Mouse (Mus musculus) heart, postnatal 36 days (tissue): Measurements from ENCODE around the gene Arl1. TPM values are rescaled to one million over a fixed set of nuclear protein-coding genes. Genes with fewer than 3 reads are reported as not detected.
"Not testable (repeated sequence)": the region's sequence is repeated elsewhere in the genome, so short reads cannot be mapped to it uniquely, and the experiment has no call there.

Source experiments
- DNase-seq, 2 experiments: peaks; one replicate each; pipeline ENCODE4 v3.0.0; 2021 to 2022
- intact Hi-C: fragments of 180-260 bp; cut with DNase I; formaldehyde crosslinking; loops from one replicate; pipeline ENCODE4 v1.15.1; 2025
- total RNA-seq, 2 experiments: library from RNA; stranded (reverse); gene quantifications; 2 replicates each; pipeline ENCODE4 v1.2.3; 2021

Gene Arl1
- total RNA-seq = 10 to 100 TPM; 86.1 to 86.3 TPM

DNA sequence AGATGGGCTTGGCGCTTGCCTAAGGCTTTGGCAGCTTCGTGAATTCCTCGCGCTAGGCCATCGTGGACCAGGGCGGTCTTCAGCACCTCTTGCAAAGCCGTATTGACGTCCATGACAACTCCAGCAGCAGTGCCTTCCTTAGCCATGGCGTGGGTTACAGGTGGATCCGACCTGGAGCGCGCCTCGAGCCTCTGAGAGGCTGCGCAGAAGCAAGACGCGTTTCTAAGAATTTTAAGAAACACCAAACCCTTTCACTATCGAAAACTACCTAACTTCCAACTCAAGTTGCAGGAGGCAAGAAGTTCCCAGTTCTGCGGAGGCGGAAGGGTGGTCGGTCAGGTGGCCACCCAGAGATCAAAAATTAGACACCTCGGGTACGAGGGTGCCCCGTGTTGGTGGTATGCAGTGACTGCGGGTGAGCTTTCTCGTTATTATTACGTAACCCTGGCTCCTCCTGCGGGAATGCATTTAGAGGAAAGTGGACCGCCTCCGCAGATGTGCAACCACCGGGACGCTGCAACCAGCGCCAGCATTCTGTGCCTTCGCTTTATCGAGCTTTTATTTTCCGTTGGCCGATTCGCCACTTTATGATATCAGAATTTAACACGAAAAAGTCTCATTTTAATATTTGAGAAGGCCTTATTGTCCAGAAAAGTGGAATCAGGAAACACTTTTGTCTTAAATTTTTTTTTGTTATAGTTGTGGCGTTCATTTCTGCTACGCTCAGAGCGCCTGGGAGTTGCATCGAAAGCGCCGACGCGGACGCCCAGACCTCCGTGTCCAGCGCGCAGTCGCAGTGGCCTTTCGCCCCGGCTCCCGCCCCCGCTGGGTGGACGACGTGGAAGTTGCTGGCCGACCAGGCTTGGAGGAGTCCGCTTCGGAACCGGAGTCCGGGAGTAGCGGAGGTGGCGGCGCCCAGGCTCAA, at the start of gene Arl1:
Arl1 (plus strand) TSS at position 288 of the 925 bp plus-strand sequence.
- peak; percentile 95 for DNase-seq

DNA sequence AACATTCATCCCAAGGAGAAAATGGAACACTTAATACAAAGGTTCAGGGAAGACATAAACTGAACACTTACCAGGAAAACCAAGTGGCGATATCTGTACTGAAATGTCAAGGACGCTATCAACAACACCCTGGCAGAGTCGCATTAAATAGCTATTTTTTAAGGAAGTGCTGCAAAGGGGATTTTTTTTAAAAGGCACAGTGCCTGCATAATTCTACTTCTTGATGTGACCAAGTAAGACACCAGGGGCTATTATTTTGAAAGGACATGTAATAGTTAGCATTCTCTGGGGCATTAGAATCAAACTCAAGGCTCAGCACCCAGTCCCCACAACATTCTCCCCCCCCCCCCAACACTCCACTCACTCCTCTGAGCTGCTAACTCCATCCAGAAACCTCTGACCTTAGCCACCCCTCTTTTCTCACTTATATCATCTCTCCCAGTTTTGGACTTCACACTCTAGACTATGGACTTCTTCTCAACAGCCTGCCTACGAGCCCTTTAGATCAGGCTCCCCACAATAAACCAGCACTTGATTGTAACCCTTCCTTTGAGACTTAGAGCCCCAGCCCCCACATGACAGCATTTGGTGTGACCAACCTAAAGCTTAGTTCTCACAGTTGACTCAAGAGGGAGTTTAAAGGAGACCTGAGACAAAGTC, 47.6 kb upstream of the Arl1 start:
- DNase-seq = no peak
- intact Hi-C loops = no loop called here

More for the DNA sequence above, at the start of gene Arl1:
- intact Hi-C loops = loop anchor here (2.0 kb wide), 2 partner anchors 96 to 352 kb away; partner anchors contain the start of genes Dram1, Gnptab and Utp20

DNA sequence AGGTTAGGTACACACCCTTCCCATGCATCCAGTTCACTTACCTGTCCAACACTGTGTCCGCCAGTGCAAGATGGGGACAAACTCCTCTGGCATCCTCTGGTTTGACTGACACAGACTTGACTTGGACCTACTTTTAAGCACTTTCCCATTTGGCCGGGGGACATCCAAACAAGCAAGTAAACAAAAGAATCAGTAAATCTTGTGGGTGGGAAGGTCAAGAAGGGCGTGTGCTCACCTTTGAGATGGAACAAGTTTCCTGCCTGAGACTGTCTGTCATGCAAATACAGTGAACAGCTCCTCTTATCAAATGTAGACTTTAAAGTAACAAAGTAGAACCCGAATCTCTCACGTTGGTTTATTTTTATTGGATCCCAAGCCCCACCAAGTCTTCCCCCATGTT, 45.7 kb upstream of the Arl1 start, which contains the start of gene Spic:
Spic (minus strand) TSS at position 91 of the 400 bp plus-strand sequence.
- no peak for DNase-seq
- intact Hi-C loops = no loop called here

DNA sequence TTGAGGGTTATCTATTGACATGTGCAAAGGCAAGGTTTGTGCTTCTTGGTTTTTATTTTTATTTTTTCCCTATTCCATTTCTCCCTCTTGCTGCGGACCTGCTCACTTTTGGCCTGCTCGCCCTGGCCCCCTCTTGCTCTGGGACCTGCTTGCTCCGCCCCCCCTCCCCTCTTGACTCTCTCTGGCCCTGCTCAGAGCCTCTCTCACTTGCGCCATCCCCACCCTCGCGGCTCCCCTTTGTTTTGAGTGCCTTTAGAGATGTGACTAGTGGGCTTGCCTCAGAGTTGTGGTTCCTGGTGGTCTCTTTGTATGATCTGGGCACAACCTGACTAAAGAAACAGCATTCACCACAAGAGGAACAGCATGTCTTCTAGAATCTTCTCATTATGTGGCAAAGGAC, 29.7 kb upstream of the Arl1 start:
- no peak for DNase-seq
- intact Hi-C loops = no loop called here

DNA sequence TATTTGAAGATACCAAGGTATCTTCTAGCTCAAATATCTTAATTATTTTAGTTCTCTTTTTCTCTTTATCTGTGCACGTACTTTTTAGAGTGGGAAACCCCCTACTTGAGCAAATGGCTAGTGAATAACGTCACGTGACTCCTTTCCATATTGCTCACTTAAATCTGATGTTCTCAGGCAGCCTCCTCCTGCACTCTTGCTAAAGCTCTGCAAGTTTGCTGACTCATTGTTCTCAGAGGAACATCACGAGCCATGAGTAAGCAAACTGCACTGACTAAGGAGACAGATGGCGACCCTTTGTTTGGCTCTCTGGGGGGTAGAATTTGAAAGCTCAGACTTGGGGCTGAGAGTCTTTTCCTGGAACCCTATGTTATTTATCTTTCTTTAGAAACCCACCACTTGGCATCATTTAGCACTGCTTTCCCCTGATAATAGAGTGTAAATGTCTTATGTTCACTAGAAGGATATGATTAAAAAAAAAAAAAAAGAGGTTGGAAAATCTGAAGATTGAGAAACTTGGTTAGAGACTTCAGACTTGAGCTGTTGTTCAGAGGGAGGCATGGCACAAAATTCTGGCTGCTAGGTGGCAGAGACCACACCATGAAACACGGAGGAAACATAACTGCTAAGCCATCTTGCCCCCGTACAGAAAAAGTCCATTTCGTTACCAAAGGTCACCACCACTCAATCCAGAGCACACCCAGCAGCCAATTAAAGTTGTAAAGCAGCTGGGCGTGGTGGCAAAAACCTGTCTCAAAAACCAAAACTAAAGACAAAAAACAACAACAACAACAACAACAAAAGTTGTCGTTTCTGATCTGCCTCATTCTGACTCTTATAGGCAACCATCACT, 21.8 kb upstream of the Arl1 start:
- intact Hi-C loops = no loop called here

DNA sequence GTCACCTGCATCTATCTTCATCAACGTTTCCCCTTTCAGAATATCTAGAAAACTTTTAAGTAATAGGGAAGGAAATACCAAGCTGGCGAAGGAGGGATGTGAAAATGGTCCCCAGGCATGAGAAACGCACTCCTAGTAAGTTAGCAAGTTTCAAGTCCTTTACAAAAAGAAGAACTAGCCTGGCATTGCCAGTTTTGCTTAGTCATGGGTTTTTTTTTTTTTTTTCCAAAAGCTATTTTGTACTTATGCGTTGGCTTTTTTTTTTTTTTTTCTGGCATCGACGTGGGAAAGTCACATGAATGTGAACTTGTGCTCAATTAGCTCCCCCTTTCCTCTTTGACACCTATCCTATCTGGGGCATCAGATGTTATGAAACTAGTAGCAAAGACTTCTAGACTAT, 18.3 kb upstream of the Arl1 start:
- intact Hi-C loops = no loop called here
- no peak for DNase-seq

More for the DNA sequence above, 21.8 kb upstream of the Arl1 start:
- DNase-seq = no peak

DNA sequence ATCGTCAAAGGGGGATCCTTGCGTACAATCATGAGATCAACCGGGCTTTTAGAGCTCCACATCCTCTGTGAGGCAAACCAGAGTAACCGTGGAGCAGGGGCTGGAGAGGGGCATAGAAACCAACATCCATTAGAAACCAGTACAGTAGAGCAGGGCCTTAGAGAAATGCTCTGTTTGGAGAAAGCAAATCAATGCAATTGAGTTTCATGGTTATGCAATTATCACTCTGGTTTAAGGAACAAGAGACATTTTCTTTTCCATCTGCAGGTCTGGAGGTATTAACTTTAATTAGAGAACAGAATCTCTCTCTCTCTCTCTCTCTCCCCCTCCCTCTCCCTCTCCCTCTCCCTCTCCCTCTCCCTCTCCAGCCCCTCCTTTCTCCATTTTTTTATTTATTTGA, 15.9 kb upstream of the Arl1 start:
- no peak for DNase-seq
- intact Hi-C loops = no loop called here

DNA sequence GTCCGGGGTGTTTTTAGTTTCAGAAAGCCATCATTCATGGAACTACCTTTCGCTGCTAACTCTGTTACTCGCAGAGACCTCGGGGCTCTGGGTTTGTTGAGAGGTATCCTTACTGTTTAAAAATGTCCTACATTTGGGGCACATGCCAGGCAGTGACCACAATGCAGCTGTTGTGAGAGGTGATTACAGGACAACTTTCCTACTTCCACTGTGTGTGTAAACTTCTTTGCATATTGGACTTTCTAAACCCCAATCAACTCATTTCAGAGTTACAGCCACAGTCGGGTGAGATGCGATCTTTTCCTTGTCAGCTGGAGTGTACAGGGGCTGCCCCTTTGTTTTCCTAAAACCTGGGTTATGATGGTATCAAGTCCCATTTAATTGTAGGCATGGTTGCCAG, 15.0 kb upstream of the Arl1 start:
- intact Hi-C loops = no loop called here
- DNase-seq = no peak

DNA sequence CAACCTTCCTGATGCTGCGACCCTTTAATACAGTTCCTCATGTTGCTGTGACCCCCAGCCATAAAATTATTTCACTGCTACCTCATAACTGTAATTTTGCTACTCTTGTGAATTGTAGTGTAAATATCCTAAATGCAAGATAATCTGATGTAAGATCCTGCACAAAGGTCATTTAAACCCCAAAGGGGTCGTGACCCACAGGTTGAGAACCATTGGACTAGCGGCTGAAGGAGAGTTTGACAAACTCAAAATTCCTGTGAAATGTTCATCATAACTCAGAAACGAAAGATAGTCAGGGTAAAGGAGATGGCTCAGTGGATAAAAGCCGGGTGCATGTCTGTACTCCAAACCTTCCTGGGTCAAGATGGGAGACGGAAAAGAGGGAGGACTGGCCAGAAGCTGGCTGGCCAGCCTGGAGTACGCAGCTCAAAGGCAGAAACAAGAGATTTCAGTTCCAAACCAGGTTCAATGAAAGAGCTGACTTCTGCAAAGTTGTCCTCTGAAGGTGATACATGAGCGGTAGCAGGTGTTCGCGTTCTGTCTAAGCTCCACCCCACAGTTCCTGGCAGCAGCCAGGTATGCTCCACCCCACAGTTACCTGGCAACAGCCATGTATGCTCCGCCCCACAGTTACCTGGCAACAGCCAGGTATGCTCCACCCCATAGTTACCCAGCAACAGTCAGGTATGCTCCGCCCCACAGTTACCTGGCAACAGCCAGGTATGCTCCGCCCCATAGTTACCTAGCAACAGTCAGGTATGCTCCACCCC, 13.5 kb upstream of the Arl1 start:
- intact Hi-C loops = no loop called here
- DNase-seq = no peak

DNA sequence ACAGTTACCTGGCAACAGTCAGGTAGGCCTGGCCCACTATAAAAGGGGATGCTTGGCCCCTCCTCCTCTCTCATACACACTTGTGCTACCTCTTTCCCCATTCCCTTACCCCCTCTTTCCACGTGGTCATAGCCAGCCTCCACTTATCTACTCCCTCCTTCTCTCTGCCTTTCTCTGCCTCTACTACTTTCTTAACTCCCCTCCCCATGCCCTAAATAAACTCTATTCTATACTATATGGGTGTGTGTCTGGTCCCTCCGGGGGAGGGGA, 13.0 kb upstream of the Arl1 start:
- DNase-seq = no peak
- intact Hi-C loops = no loop called here

DNA sequence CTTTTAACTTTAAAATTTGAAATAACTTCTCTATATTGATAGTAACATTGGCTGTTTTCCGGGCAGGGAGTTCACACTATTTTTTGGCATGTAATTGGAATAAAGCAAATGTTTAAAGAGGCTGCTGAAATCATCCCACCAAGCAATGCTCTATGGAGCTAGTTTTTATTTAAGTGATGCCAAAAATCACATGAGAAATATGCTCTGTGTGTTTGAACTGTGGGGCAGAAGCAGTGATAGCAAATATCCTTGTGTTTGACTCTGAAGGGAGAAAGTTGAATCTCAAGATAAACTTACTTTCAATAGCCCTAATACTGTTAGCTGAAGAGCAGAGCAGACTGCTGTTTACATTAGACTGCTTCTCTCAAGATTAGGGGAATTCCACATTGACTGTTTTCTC, 11.0 kb upstream of the Arl1 start:
- no peak for DNase-seq
- intact Hi-C loops = no loop called here

DNA sequence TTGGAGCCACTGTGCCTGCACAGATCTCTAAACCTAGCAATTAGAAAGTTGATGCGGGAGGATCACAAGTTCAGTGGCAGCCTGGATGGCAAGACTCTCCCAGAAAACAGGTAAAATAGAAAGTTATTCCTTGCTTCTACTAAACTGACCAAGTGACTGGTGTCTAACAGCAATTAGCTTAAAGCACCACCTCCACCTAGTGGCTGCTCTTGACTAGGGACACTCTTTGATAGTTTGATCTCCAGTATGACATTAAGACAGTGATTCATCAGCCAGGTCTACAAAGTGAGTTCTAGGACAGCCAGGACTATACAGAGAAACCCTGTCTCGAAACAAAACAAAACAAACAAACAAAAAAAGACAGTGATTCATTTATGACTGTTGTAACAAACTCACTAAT, 5.3 kb upstream of the Arl1 start:
- intact Hi-C loops = loop anchor here (5.0 kb wide), 1 partner anchor 223 kb away; the partner anchor contains the start of gene Chpt1
- DNase-seq = peak in 1 of 2 experiments; percentile 8

DNA sequence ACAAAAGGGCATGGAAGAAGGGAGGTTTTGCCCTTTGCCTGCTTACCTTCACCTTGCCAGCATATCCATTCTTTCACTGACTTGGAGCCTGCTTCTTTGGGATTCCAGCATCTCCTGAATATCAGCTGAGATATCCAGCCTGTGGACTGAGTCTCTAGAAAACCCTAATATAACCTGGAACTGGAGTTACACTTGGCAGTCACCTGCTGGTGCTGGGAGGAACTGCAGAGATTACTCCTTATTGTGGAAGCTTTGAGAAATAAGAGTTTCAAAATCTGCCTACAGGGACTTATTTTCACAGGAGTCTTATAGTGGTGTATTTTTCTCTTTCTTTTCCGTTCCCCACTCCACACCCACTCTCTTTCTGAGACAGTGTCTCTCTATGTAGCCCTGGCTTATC, 3.5 kb upstream of the Arl1 start:
- intact Hi-C loops = loop anchor here (5.0 kb wide), 1 partner anchor 225 kb away; the partner anchor contains the start of gene Chpt1
- peak in 1 of 2 experiments; percentile 15 for DNase-seq

DNA sequence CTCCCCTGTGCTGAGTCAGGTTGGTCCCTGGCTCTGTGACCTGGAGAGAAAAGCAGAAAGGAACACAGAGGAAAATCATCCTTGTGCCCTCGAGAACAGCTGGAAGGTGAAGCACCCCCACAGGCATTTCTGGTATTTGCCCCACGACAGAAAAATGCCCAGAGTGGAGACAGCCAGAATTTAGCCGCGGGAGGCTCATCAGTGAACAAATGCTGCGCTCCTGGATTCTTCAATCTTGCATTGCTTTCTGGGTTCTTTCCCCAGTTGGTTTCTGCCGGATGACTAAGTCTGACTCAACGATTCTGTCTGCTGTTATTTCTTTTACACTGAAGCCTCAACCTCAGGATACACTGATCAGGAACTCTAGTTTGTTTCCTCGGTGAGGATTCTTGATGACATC, 2.5 kb upstream of the Arl1 start:
- no peak for DNase-seq

DNA sequence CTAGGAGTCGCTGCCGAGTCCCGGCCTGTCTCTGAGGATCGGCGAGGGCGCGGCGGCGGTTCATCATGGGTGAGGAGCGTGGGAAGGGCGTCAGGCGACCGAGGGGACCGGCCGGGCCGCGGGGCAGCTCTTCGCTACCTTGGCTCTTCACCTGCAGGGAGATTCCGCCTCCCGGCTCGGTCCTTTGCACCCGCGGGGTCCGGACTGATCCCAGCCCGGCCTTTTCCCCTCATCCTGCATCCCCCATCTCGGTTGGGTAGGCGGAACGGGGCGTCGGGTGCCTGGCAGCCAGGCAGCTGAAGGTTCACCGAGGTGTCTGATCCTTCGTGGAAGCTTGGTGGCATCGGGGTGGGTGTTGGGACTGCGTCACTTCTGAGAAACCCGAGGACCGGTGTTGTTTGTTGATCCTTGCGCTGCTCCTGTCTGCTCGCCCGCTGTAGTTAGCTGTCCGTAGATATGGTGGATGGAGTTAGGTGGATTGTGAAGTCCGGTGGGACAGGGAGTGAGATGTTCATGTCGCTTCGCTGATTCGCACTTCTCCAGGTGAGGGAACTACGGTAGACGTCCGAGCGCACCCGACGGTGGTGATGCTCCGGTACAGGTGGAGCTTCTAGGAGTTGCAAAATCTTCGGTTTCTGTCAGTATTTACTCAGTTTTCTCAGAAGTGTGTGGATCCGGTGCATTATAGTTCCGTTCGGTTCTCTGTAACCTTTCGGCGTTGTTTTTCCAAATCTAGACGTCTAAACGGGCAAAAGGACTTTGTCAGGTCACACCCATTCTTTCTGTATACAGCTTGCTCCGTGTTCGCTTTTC, 1.0 kb downstream of the Arl1 start:
- no peak for DNase-seq
- intact Hi-C loops = loop anchor here (2.0 kb wide), 2 partner anchors 95 to 353 kb away; partner anchors contain the start of genes Dram1, Gnptab and Utp20

More for the DNA sequence above, 2.5 kb upstream of the Arl1 start:
- intact Hi-C loops = loop anchor here (5.0 kb wide), 1 partner anchor 226 kb away; the partner anchor contains the start of gene Chpt1

DNA sequence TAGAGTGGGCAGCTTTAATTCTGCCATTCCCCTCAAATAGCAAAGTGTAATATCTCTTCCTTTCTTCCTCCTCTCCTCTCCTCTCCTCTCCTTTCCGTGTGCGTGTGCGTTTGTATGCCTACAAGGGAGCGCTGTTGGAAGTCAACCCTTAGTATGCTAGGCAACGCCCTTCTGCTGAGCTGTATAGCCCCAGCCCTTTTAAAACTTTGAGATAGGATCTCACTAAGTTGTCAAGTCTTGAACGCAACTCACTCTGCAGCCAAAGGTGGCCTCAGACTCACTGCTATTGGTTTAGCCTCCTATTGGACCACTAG, 1.6 kb downstream of the Arl1 start:
- intact Hi-C loops = no loop called here
- no peak for DNase-seq

DNA sequence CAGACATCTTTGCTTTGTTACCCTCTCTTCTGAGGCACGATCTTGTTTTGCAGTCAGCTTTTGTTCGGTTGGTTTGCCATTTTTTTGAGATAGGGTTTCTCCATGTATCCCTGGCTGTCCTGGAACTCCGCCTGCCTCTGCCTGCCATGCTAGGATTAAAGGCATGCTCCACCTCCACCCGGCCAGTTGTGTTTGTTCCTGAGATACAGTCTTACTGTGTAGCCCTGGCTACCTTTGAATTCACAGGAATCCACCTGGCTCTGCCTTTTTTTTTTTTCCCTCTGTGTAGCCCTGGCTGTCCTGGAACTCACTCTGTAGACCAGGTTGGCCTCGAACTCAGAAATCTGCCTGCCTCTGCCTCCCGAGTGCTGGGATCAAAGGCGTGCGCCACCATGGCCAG, 8.4 kb downstream of the Arl1 start:
- intact Hi-C loops, DNase-seq: not testable (repeated sequence)

DNA sequence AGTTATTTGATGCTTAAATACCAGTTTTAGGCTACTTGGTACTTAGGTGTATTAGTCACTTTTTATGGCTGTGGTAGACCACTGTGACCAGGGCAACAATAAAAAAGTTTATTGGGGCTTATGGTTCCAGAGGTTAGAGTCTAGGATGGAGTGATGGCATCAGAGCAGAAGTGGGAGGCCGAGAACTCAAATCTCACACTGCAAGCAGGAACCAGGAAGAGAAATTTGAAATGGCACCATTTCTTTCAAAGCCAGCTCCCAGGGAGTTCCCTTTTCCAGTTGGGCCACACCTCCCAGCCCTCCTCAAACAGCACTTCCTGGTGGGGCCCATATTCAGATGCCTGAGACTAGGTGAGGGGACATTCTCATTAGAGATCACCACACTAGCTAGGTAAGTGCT, 9.2 kb downstream of the Arl1 start:
- no peak for DNase-seq
- intact Hi-C loops = no loop called here

DNA sequence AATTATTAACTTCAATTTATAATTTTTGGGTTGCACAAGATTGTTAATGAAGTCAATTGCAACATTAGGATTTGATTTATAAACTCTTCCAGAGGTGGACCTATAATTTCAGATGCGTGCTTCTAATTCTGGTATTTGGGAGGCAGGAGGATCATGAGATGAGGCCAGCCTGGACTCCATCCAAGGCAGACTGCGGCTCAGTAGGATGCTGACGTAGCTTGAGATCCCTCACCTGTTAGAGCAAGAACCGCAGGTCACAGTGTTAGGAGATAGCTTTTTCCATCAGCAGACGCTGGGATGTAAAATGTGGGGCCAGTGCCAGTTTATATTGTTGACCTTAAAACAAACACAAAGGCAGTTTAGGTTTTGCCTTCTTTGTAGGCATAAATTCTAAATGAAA, 10.1 kb downstream of the Arl1 start:
- DNase-seq = no peak
- intact Hi-C loops = no loop called here
